Mouse (Mus musculus): ENCODE data around the gene Kat2a. TPM values are rescaled to one million over a fixed set of nuclear protein-coding genes. Genes with fewer than 3 reads are reported as not detected.
A peak's percentile ranks its signal among the peaks of the same experiment; 100 is the strongest.

Kat2a gene
- polyA plus RNA-seq, 1 experiment from 2014 or later = 41.6 TPM

GRCm38 (mm10) chr11:100703366-100703765 is 8.9 kb downstream of the Kat2a start:
- Histone ChIP-seq H3K4me3 (no peak overlapping the region), H3K36me3 (ENCODE audit: poor library complexity, severe bottlenecking) (peaks cover 42% of the 10 kb centered on the region), H3K9ac (no peak overlapping the region), H3K27ac (no peak overlapping the region), H3K27me3 (0 out of 2 replicates have a peak, but pooled peaks cover 4% of the 10 kb centered on the region), H3K9me3 (replicated peaks) (no peaks in the 10 kb centered on the region), H3K4me1 (peaks cover 7% of the 10 kb centered on the region; the same call in 1 of the 2 replicates), H3K4me2 (no peak overlapping the region)
- ATAC-seq = no peak
- WGBS = 77% methylated on average over 11 of the region's 11 CpGs

DNA sequence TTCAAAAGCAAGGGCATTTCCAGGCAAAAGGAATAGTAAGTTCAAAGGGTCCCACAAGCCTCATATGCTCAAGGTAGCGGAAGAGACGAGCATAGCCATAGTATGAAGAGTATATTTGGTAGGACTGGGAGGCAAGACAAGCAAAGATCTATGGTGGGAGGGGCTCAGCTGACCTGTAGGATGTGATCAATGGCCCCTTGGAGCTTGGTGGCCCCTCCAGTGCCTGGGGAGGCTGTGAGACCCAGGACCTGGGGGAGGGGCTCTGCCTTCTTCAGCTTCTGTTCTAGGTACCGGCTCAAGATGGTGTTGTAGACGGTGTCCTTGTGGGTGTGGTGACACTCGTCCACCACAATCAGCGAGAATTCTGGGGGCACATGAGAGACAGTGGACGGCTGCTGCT is 9.4 kb downstream of the Kat2a start:
- 46% methylated on average over 7 of the region's 7 CpGs for WGBS
- Histone ChIP-seq H3K4me1 (peaks cover 7% of the 10 kb centered on the region; the same call in 1 of the 2 replicates), H3K4me2 (peak overlapping the region; percentile 28), H3K9me3 (replicated peaks) (no peaks in the 10 kb centered on the region), H3K36me3 (ENCODE audit: poor library complexity, severe bottlenecking) (peaks cover 37% of the 10 kb centered on the region), H3K27me3 (0 out of 2 replicates have a peak, but pooled peaks cover 4% of the 10 kb centered on the region), H3K4me3 (no peak overlapping the region; the same call in 1 of the 2 replicates), H3K27ac (no peak overlapping the region), H3K9ac (no peak overlapping the region)
- 0 out of 2 replicates have a peak, but pooled peaks have one; percentile 4 for ATAC-seq

DNA sequence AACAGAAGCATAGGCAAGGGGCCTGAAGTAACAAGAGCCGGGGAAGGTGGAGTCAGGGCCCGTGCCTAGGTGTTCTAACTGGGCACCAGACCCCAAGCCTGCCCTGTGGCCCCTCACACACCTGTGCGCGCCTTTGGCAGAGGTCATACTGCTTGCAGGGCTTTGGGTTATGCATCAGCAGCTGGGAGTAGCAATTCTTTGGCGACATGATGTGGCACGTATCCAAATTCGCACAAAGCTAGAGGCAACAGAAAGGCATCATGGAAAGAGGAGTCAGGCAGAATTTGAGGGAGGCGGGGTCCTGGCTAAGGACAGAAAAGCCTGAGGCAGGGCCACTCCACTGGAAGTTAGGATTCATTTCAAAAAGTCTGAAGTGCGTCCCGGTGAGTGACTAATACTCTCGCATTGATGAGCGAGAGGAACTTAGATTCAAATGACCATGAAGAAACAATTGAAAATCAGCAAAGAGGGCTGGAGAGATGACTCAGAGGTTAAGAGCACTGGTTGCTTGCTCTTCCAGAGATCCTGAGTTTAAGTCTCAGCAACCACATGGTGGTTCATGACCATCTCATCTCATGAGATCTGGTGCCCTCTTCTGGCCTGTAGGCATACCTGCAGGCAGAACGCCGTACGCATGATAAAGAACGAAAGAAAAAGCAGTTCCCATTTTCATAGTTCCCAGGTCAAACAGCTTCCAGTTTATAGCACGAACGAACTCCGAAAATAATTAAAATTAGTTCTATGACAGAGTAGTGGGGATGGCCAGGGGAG is 10.0 kb downstream of the Kat2a start:
- Histone ChIP-seq H3K36me3 (ENCODE audit: poor library complexity, severe bottlenecking) (peaks cover 31% of the 10 kb centered on the region), H3K4me1 (peaks cover 7% of the 10 kb centered on the region; the same call in 1 of the 2 replicates), H3K9ac (no peak overlapping the region), H3K9me3 (replicated peaks) (no peaks in the 10 kb centered on the region), H3K27me3 (0 out of 2 replicates have a peak, but pooled peaks cover 4% of the 10 kb centered on the region), H3K4me2 (peak overlapping the region; percentile 28), H3K27ac (no peak overlapping the region), H3K4me3 (no peak overlapping the region; the same call in 1 of the 2 replicates)
- ATAC-seq = peak; percentile 27; the same call in 1 of the 2 replicates
- 36% methylated on average over 19 of the region's 19 CpGs for WGBS

DNA sequence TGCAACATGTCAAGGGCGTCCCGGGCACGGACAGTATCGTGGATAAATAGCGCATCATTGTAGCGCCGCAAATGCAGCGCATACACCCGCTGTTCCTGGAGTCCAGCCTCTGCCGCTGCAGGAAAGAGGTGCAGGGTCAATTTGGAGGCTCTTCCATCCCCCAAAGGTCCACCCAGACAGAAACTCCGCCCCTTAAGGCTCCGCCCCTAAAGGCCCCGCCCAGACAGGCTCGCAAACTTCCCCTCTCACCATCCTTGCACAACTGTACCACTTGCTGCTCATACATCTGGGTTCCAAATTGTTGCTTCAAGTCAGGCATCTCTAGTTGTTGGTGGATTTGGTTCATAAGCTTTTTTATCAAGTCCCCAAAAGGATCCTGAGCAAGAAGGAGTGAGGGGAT is 11.0 kb downstream of the Kat2a start:
- H3K9me3 ChIP-seq (replicated peaks) = no peaks in the 10 kb centered on the region
- no peak overlapping the region for H3K27ac ChIP-seq
- H3K4me3 ChIP-seq = peak overlapping the region; percentile 9; the same call in 1 of the 2 replicates
- peaks cover 21% of the 10 kb centered on the region for H3K36me3 ChIP-seq (ENCODE audit: poor library complexity, severe bottlenecking)
- peaks cover 7% of the 10 kb centered on the region; the same call in 1 of the 2 replicates for H3K4me1 ChIP-seq
- WGBS = 3% methylated on average over 14 of the region's 14 CpGs
- no peak overlapping the region for H3K9ac ChIP-seq
- peak overlapping the region; percentile 43 for H3K4me2 ChIP-seq
- no peak for ATAC-seq
- 0 out of 2 replicates have a peak, but pooled peaks cover 4% of the 10 kb centered on the region for H3K27me3 ChIP-seq

DNA sequence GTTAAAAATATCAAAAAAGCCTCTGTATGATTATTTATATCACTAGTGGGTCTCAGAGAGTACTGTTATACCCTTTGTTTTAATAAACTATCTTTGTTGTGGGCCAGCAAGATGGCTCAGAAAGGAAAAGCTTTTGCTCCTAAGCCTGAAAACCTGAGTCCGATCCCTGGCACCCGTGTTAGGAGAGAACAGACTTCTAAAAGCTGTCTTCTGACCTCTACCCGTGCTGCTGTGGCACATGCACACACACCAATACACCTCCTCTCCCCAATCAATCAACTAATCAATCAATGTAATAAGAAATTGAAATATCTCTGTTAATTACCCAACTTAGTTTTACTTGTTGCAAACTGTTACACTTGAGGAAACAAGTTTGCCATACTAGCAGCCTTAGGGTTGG is 11.6 kb downstream of the Kat2a start:
- WGBS = 78% methylated on average over 3 of the region's 3 CpGs
- Histone ChIP-seq H3K9me3 (replicated peaks) (no peaks in the 10 kb centered on the region), H3K9ac (no peak overlapping the region), H3K4me3 (no peak overlapping the region), H3K27ac (no peak overlapping the region), H3K4me1 (peaks cover 7% of the 10 kb centered on the region; the same call in 1 of the 2 replicates), H3K36me3 (ENCODE audit: poor library complexity, severe bottlenecking) (peaks cover 15% of the 10 kb centered on the region), H3K27me3 (0 out of 2 replicates have a peak, but pooled peaks cover 4% of the 10 kb centered on the region), H3K4me2 (peak overlapping the region; percentile 43; the same call in 1 of the 2 replicates)
- no peak for ATAC-seq

DNA sequence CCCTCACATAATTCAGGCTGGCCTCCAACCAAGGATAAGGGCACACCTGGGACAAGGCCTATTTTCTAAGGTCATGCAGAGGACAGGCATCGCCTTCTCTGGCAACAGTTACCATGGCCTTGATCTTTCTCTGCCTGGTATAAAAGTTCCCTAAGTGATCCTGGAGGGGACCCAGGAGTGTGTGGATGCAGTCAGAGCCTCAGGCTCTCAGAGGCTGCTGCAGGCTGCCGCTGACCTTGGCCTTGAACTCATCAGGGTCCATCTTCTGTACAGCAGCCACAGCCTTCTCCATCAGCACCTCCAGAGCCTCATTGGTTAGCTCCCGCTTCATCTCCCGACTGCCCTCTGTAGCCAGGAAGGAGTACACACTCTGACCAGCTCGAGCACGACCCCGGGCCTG is 14.3 kb downstream of the Kat2a start:
- 78% methylated on average over 7 of the region's 7 CpGs for WGBS
- Histone ChIP-seq H3K27ac (no peak overlapping the region), H3K4me3 (no peak overlapping the region), H3K4me2 (no peak overlapping the region), H3K36me3 (ENCODE audit: poor library complexity, severe bottlenecking) (no peaks in the 10 kb centered on the region), H3K9ac (no peak overlapping the region), H3K4me1 (peaks cover 7% of the 10 kb centered on the region; the same call in 1 of the 2 replicates), H3K9me3 (replicated peaks) (no peaks in the 10 kb centered on the region), H3K27me3 (peaks cover 8% of the 10 kb centered on the region)
- ATAC-seq = no peak

GRCm38 (mm10) chr11:100694926-100695325 is 17.3 kb downstream of the Kat2a start:
- no peak for ATAC-seq
- WGBS = 36% methylated on average over 5 of the region's 5 CpGs

DNA sequence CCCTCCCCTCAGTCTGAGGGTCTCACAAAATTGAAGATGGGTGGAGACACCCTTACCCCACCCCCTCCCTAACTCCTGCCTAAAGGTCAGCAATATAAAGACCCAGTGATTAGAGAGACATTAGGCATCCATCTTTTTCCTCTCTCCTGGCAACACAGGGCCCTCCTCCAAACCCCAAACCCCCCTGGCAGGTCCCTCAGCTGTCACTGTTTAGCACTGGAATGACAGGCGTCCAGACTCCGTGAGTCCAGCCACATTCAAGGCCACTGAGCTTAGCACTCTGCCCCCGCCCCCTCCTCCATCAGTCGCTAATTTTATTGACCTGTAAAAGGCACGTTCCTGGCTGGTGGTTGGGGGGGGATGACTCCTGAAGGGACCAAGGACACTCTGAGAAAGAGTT is 19.1 kb downstream of the Kat2a start:
- Histone ChIP-seq H3K36me3 (ENCODE audit: poor library complexity, severe bottlenecking) (no peaks in the 10 kb centered on the region), H3K27ac (no peak overlapping the region), H3K4me2 (no peak overlapping the region), H3K27me3 (peaks cover 31% of the 10 kb centered on the region), H3K9me3 (replicated peaks) (no peaks in the 10 kb centered on the region), H3K4me1 (peaks cover 10% of the 10 kb centered on the region), H3K9ac (no peak overlapping the region), H3K4me3 (no peak overlapping the region)
- WGBS = 38% methylated on average over 5 of the region's 5 CpGs
- ATAC-seq = no peak

More at GRCm38 (mm10) chr11:100694926-100695325, 17.3 kb downstream of the Kat2a start:
- Histone ChIP-seq H3K27me3 (peaks cover 31% of the 10 kb centered on the region), H3K36me3 (ENCODE audit: poor library complexity, severe bottlenecking) (no peaks in the 10 kb centered on the region), H3K4me1 (peaks cover 10% of the 10 kb centered on the region), H3K9me3 (replicated peaks) (no peaks in the 10 kb centered on the region), H3K4me2 (no peak overlapping the region), H3K9ac (no peak overlapping the region), H3K4me3 (no peak overlapping the region), H3K27ac (no peak overlapping the region)

DNA sequence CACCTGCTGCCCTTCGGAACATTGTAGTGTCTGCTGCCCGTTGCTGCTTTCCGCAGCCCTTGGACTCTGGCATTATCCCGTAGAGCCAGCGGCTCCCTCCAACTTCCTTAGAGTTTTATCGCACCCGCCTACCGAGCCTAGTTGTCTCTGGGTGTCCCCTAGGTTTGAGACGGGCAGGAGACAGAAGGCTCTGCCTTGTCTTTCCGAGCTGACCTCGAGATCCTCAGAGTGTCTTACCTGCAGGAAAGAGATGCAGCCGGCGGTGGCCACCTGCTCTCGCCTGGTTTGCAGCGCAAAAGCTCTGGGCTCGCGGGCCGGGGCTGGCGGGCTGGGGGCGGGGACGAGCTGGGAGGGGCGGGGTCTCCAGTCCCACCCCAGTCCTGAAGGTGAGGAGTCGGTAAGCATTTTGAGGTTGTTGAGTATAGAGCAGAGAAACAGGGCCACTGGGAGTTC is 20.1 kb downstream of the Kat2a start, which contains the start of gene Zfp385c:
Gene Zfp385c (minus strand): TSS at position 292 of the 453 bp plus-strand sequence.
- peak within 1 kb of the TSS; percentile 27 for H3K4me3 ChIP-seq
- peaks cover 31% of the 10 kb centered on the region for H3K27me3 ChIP-seq
- no peaks in the 10 kb centered on the region for H3K9me3 ChIP-seq (replicated peaks)
- peak within 1 kb of the TSS; percentile 43 for H3K9ac ChIP-seq
- 2% methylated on average over 23 of the region's 23 CpGs for WGBS
- peak within 1 kb of the TSS; percentile 56 for H3K4me2 ChIP-seq
- no peak for ATAC-seq
- no peaks in the 10 kb centered on the region for H3K36me3 ChIP-seq (ENCODE audit: poor library complexity, severe bottlenecking)
- peaks cover 10% of the 10 kb centered on the region for H3K4me1 ChIP-seq
- no peak within 1 kb of the TSS for H3K27ac ChIP-seq

DNA sequence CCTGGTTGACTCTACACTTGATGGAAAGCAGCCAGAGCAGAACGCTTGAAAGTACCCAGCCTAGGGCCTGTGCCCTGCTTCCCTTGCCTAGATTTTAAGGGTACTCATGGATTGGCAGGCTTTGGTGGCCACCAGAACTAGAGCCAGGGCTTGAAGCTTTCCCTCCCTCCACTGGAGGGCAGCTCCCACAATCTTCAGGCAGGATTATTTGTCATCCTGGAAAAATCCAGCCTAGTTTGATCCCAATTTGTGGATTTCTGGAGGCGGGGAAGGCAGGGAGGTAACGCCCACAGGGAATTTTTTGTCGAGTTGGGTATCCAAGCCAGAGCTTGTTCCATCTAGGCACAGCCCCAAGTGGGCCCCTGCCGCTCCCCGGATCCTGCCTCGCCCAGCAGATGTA is 21.9 kb downstream of the Kat2a start:
- Histone ChIP-seq H3K4me2 (no peak overlapping the region), H3K27ac (no peak overlapping the region), H3K9me3 (replicated peaks) (no peaks in the 10 kb centered on the region), H3K9ac (no peak overlapping the region), H3K4me1 (peaks cover 10% of the 10 kb centered on the region), H3K27me3 (peaks cover 31% of the 10 kb centered on the region), H3K4me3 (no peak overlapping the region), H3K36me3 (ENCODE audit: poor library complexity, severe bottlenecking) (no peaks in the 10 kb centered on the region)
- 74% methylated on average over 7 of the region's 7 CpGs for whole genome bisulfite sequencing
- ATAC-seq = no peak

DNA sequence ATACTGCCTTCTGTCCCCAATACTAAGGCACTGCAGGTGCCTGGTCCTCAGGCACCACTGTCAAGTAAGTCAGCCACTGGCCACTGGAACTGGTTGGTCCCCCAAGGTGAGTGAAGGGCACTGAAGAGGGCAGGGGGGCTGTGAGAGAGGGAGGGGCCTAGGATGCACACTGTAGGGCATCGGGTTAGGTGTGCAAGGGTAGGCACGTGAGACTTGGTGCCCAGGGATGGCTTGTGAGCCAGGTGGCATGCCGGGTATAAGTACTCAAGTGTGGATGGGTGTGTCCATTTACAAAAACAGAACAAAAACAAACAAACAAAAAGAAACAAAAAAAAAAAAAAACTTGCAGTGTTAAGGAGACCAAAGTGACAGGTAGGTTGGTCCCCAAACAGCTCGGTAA is 23.8 kb downstream of the Kat2a start:
- no peaks in the 10 kb centered on the region for H3K36me3 ChIP-seq (ENCODE audit: poor library complexity, severe bottlenecking)
- no peaks in the 10 kb centered on the region for H3K9me3 ChIP-seq (replicated peaks)
- H3K4me2 ChIP-seq = no peak overlapping the region
- no peak overlapping the region for H3K4me3 ChIP-seq
- no peak overlapping the region for H3K9ac ChIP-seq
- no peak for ATAC-seq
- H3K27ac ChIP-seq = no peak overlapping the region
- peaks cover 31% of the 10 kb centered on the region for H3K27me3 ChIP-seq
- WGBS = 82% methylated on average over 4 of the region's 4 CpGs
- H3K4me1 ChIP-seq = peaks cover 10% of the 10 kb centered on the region

DNA sequence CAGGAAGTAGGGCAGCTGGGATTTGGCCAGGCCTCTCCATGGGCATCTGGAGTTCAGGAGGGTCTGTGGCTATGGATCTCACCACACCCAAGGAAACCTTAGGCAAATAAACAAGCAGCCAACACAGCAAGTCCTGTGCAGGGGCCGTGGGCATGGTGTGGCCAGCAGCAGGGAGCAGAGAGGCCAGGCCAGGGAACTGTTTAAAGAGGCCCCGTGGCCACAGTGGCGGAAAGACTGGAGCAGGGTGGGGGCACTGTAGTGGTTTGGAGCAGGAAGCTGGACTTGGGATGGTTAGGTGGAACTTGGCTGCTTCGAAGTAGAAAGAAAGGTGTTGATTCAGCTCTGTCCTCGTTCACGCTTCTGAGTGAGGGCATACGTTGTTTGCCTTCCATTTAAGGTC is 25.0 kb downstream of the Kat2a start:
- 84% methylated on average over 7 of the region's 7 CpGs for WGBS
- H3K9me3 ChIP-seq (replicated peaks) = no peaks in the 10 kb centered on the region
- ATAC-seq = no peak
- no peaks in the 10 kb centered on the region for H3K36me3 ChIP-seq (ENCODE audit: poor library complexity, severe bottlenecking)
- H3K27me3 ChIP-seq = peaks cover 19% of the 10 kb centered on the region
- H3K27ac ChIP-seq = no peak overlapping the region
- H3K4me3 ChIP-seq = no peak overlapping the region
- H3K9ac ChIP-seq = no peak overlapping the region
- H3K4me1 ChIP-seq = peaks cover 5% of the 10 kb centered on the region
- H3K4me2 ChIP-seq = no peak overlapping the region

Measured in forebrain, embryonic 13.5 days (tissue).